Mouse (Mus musculus) thymus, adult 2 months (tissue): ENCODE measurements around the gene Sowaha. TPM values are rescaled to one million over a fixed set of nuclear protein-coding genes. Genes with fewer than 3 reads are reported as not detected.

Experiments
- DNase-seq: peaks from one replicate; pipeline ENCODE4 v3.0.0; 2021
- H3K27ac ChIP-seq: fragments of 200-500 bp; 2 replicates; pipeline ENCODE4 v1.5.1; 2012; ENCODE audit warnings: low read length, control low read depth; ENCODE audit not compliant: control insufficient read depth, insufficient read depth
- H3K27me3 ChIP-seq: fragments of 200-500 bp; 2 replicates; pipeline ENCODE4 v1.6.1; 2012; ENCODE audit warnings: mild to moderate bottlenecking, low read length, moderate library complexity, mixed read lengths; ENCODE audit not compliant: control insufficient read depth, insufficient read depth
- H3K36me3 ChIP-seq: fragments of 200-500 bp; 2 replicates; pipeline ENCODE4 v1.6.1; 2012; ENCODE audit warnings: mild to moderate bottlenecking, low read length, moderate library complexity; ENCODE audit not compliant: control insufficient read depth, insufficient read depth
- H3K4me1 ChIP-seq: fragments of 200-500 bp; replicated peaks from 2 replicates; pipeline ENCODE4 v1.6.1; 2012; ENCODE audit warnings: low read length; ENCODE audit not compliant: control insufficient read depth, insufficient read depth
- H3K4me3 ChIP-seq: fragments of 200-500 bp; 2 replicates; pipeline ENCODE4 v1.5.1; 2012; ENCODE audit warnings: mild to moderate bottlenecking, low read length, control low read depth, moderate library complexity; ENCODE audit not compliant: control insufficient read depth, insufficient read depth
- CTCF ChIP-seq: fragments of 200-500 bp; IDR thresholded peaks from 2 replicates; pipeline ENCODE4 v1.5.1; 2012; ENCODE audit warnings: mild to moderate bottlenecking, control low read depth, low read length, moderate library complexity, borderline replicate concordance; ENCODE audit not compliant: control insufficient read depth, poor library complexity, insufficient read depth; ENCODE audit errors: extremely low read depth
- POLR2A ChIP-seq: fragments of 200-500 bp; IDR thresholded peaks from 2 replicates; pipeline ENCODE4 v1.6.1; 2012; ENCODE audit warnings: mild to moderate bottlenecking, low read length, control low read depth, moderate library complexity; ENCODE audit not compliant: control insufficient read depth, poor library complexity, insufficient read depth; ENCODE audit errors: extremely low read depth
- WGBS: fragments of 180-500 bp; shearing (Covaris S2); methylation state at CpG from one replicate; pipeline ENCODE4 v1.1.7; 2018; 5-methylcytosine and 5-hydroxymethylcytosine counted together
- polyA plus RNA-seq: library from polyadenylated mRNA; depleted of rRNA; stranded (reverse); fragments of >200 nt; gene quantifications from 2 replicates; pipeline ENCODE4 v1.2.3, GENCODE M21; 2012

Gene Sowaha
- polyA plus RNA-seq, 1 experiment, result 0.18 TPM

DNA sequence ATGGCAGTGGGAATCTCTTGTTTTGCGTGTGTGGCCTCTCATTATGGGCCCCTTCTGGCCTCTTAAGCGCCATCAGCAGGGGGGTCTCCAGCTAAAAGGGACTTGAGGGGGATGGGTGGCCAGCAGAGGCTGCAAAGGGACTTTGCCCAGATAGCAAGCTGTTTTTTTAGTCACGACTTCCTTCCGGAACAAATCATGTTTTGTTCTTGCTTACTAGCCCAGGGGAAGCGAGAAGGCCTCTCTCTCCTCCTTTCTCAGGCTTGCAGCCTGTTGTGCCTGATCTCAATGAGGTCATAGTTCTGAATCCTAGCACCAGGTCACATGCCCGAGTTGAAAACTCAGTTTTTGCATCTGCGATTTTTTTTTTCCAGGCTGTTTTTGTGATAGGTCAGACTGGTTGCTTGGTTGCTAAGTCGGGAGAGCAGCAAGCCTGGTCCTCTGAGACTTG is 11.9 kb upstream of the Sowaha start:
- TF ChIP-seq POLR2A (no peak), CTCF (no peak)
- no peak overlapping the region for H3K4me3 ChIP-seq
- WGBS, result 72% methylated on average over 8 of the region's 8 CpGs
- H3K27ac ChIP-seq, result no peak overlapping the region
- DNase-seq, result no peak
- no peaks in the 10 kb centered on the region for H3K36me3 ChIP-seq
- peaks cover 3% of the 10 kb centered on the region; the same call in 1 of the 2 replicates for H3K27me3 ChIP-seq
- H3K4me1 ChIP-seq, result peaks cover 7% of the 10 kb centered on the region

DNA sequence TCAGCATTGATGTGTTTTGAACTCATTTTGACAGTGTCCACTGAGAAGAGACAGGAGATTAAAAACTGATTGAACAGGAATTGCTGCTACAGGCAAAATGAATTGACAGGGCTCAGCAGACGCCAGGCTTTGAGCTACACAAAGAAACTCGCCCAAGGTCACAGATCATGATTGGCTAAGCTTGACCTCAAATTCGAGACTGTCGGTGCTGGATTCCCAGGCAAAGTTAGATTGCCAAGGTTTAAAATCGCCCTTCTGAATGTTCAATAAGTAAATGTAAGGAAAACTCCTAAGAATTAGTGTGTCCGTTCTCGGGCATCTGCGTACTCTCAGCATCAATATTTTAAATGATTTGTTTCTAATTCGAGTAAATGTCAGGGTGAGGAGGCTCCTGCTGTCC is 9.3 kb upstream of the Sowaha start:
- peaks cover 3% of the 10 kb centered on the region; the same call in 1 of the 2 replicates for H3K27me3 ChIP-seq
- no peak for TF ChIP-seq CTCF
- no peak for TF ChIP-seq POLR2A
- WGBS, result 94% methylated on average over 9 of the region's 9 CpGs

DNA sequence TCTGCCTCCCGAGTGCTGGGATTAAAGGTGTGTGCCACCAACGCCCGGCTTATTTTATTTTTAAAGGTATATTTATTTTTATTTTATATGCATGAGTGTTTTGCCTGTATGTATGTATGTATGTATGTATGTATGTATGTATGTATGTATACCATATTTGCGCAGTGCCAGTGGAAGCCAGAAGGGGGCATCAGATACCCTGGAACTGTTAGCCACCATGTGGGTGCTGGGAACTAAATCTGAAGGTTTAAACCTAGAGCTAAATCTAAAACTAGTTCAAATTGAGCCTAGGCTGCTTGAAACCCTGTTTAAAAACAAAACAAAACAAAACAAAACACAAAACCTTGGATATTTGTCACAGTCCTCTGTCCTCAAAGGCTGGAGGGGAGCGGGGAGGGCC is 8.9 kb upstream of the Sowaha start:
- no peaks in the 10 kb centered on the region for H3K36me3 ChIP-seq
- H3K4me1 ChIP-seq, result 0 out of 2 replicates have a peak, but pooled peaks cover 4% of the 10 kb centered on the region
- no peak overlapping the region for H3K4me3 ChIP-seq
- H3K27me3 ChIP-seq, result peaks cover 3% of the 10 kb centered on the region; the same call in 1 of the 2 replicates
- no peak overlapping the region for H3K27ac ChIP-seq
- TF ChIP-seq CTCF (no peak), POLR2A (no peak)
- DNase-seq, result no peak
- 97% methylated on average over 5 of the region's 5 CpGs for WGBS

More for the DNA sequence above, 9.3 kb upstream of the Sowaha start:
- Histone ChIP-seq H3K4me1 (0 out of 2 replicates have a peak, but pooled peaks cover 4% of the 10 kb centered on the region), H3K36me3 (no peaks in the 10 kb centered on the region), H3K4me3 (no peak overlapping the region), H3K27ac (no peak overlapping the region)
- no peak for DNase-seq

GRCm38 (mm10) chr11:53486822-53487594 is 6.9 kb upstream of the Sowaha start:
- no peak for DNase-seq
- WGBS, result 19% methylated on average over 27 of the region's 27 CpGs
- H3K27me3 ChIP-seq, result peaks cover 3% of the 10 kb centered on the region; the same call in 1 of the 2 replicates

DNA sequence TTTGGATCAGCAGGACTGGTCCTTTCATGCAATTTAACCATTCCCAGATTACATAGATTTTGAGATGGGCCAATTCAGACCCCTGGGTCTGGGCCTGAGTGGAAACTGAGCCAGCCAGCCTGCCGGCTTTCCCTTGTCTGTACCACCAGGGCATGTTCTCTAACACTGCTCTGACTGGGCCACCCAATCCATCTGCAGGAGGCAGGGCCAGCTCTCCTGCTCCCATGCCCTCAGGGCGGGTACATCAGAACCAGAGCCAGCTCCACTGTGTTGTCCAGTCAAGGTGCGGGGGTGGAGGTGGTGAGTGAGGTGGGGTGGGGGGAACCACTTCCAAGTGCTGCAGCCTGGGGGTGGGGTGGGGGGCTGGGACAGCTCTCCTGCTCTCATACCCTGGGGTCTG is 6.3 kb upstream of the Sowaha start:
- WGBS, result 96% methylated on average over 3 of the region's 3 CpGs
- no peak for TF ChIP-seq CTCF
- no peak for TF ChIP-seq POLR2A

More at GRCm38 (mm10) chr11:53486822-53487594, 6.9 kb upstream of the Sowaha start:
- TF ChIP-seq CTCF (no peak), POLR2A (no peak)
- no peak overlapping the region for H3K4me3 ChIP-seq
- H3K27ac ChIP-seq, result no peak overlapping the region
- H3K36me3 ChIP-seq, result no peaks in the 10 kb centered on the region
- H3K4me1 ChIP-seq, result 0 out of 2 replicates have a peak, but pooled peaks cover 4% of the 10 kb centered on the region

GRCm38 (mm10) chr11:53485719-53486118 is 5.6 kb upstream of the Sowaha start:
- 47% methylated on average over 3 of the region's 3 CpGs for WGBS
- H3K27me3 ChIP-seq, result peaks cover 3% of the 10 kb centered on the region; the same call in 1 of the 2 replicates
- no peak for DNase-seq
- H3K4me1 ChIP-seq, result 0 out of 2 replicates have a peak, but pooled peaks cover 4% of the 10 kb centered on the region
- H3K36me3 ChIP-seq, result no peaks in the 10 kb centered on the region
- TF ChIP-seq POLR2A (no peak), CTCF (no peak)
- no peak overlapping the region for H3K4me3 ChIP-seq
- no peak overlapping the region for H3K27ac ChIP-seq

More for the DNA sequence above, 6.3 kb upstream of the Sowaha start:
- Histone ChIP-seq H3K4me3 (no peak overlapping the region), H3K27me3 (peaks cover 3% of the 10 kb centered on the region; the same call in 1 of the 2 replicates), H3K27ac (no peak overlapping the region), H3K36me3 (no peaks in the 10 kb centered on the region), H3K4me1 (0 out of 2 replicates have a peak, but pooled peaks cover 4% of the 10 kb centered on the region)
- no peak for DNase-seq
